Mouse (Mus musculus) kidney, embryonic 14.5 days (tissue): ENCODE results near the gene Fcgrt. TPM values are rescaled to one million over a fixed set of nuclear protein-coding genes. Genes with fewer than 3 reads are reported as not detected.

Experiments used
- ATAC-seq: fragments of 200-750 bp; cut with Nextera tagmentation; 2 replicates; pipeline ENCODE4 v1.8.0; 2017; ENCODE audit warnings: moderate number of reproducible peaks, mild to moderate bottlenecking, moderate TSS enrichment, moderate library complexity; ENCODE audit not compliant: low FRiP score, low TSS enrichment
- H3K27ac ChIP-seq: fragments of 300-500 bp; sonication (generic); 2 replicates; pipeline ENCODE4 v1.5.1; 2014; ENCODE audit warnings: low read depth, mild to moderate bottlenecking, low read length, moderate library complexity, mixed read lengths
- H3K27me3 ChIP-seq: fragments of 300-500 bp; sonication (generic); 2 replicates; pipeline ENCODE4 v1.6.1; 2014; ENCODE audit warnings: mild to moderate bottlenecking, low read length; ENCODE audit not compliant: control insufficient read depth, insufficient read depth
- H3K36me3 ChIP-seq: fragments of 300-500 bp; sonication (generic); 2 replicates; pipeline ENCODE4 v1.6.1; 2014; ENCODE audit warnings: low read length, mixed read lengths; ENCODE audit not compliant: control insufficient read depth, insufficient read depth
- H3K4me1 ChIP-seq: fragments of 300-500 bp; sonication (generic); 2 replicates; pipeline ENCODE4 v1.6.1; 2014; ENCODE audit warnings: low read length, mixed read lengths; ENCODE audit not compliant: control insufficient read depth, insufficient read depth
- H3K4me2 ChIP-seq: fragments of 300-500 bp; sonication (generic); replicated peaks from 2 replicates; pipeline ENCODE4 v1.6.1; 2014; ENCODE audit warnings: low read depth, mild to moderate bottlenecking, low read length
- H3K4me3 ChIP-seq: fragments of 300-500 bp; sonication (generic); 2 replicates; pipeline ENCODE4 v1.5.1; 2014; ENCODE audit warnings: mild to moderate bottlenecking, low read length
- H3K9ac ChIP-seq: fragments of 300-500 bp; sonication (generic); 2 replicates; pipeline ENCODE4 v1.6.1; 2014; ENCODE audit warnings: low read depth, mild to moderate bottlenecking, low read length, moderate library complexity
- H3K9me3 ChIP-seq: fragments of 300-500 bp; sonication (generic); 2 replicates; pipeline ENCODE4 v1.6.1; 2016; ENCODE audit warnings: low read length; ENCODE audit not compliant: control insufficient read depth
- WGBS: fragments of 180-500 bp; shearing (Covaris S2); extraction: QIAGEN DNeasy Blood & Tissue Kit; methylation state at CpG from one replicate; pipeline ENCODE4 v1.1.7; 2014; 5-methylcytosine and 5-hydroxymethylcytosine counted together
- polyA plus RNA-seq: library from polyadenylated mRNA; unstranded; fragments of >200 nt; fragmentation: Nextera tagmentation; extraction: Ambion mirVana; gene quantifications from 2 replicates; pipeline ENCODE4 v1.2.1, GENCODE M21; 2014

The Fcgrt gene
- polyA plus RNA-seq, 1 experiment from 2014 or later: 67.4 TPM

GRCm38 (mm10) chr7:45073949-45074348 lies 29.7 kb downstream of the Fcgrt start:
- H3K27me3 ChIP-seq: no peaks in the 10 kb centered on the region
- H3K36me3 ChIP-seq: peaks cover 44% of the 10 kb centered on the region
- no peak overlapping the region for H3K4me2 ChIP-seq
- no peaks in the 10 kb centered on the region for H3K9me3 ChIP-seq
- H3K9ac ChIP-seq: no peak overlapping the region
- no peak overlapping the region for H3K4me3 ChIP-seq
- 0 out of 2 replicates have a peak, but pooled peaks cover 4% of the 10 kb centered on the region for H3K4me1 ChIP-seq
- 93% methylated on average over 12 of the region's 12 CpGs for WGBS
- H3K27ac ChIP-seq: no peak overlapping the region
- ATAC-seq: no peak

- no peak overlapping the region; the same call in 1 of the 2 replicates for H3K9ac ChIP-seq
- H3K9me3 ChIP-seq: no peaks in the 10 kb centered on the region
- H3K4me2 ChIP-seq: no peak overlapping the region
- peaks cover 44% of the 10 kb centered on the region for H3K36me3 ChIP-seq
- 74% methylated on average over 7 of the region's 7 CpGs for WGBS
- no peak overlapping the region for H3K27ac ChIP-seq
- H3K4me3 ChIP-seq: no peak overlapping the region
- no peak for ATAC-seq
- H3K4me1 ChIP-seq: 0 out of 2 replicates have a peak, but pooled peaks cover 4% of the 10 kb centered on the region
- no peaks in the 10 kb centered on the region for H3K27me3 ChIP-seq
Observed at GRCm38 (mm10) chr7:45073171-45073707, 30.4 kb downstream of the Fcgrt start.

- ATAC-seq: no peak
- 82% methylated on average over 2 of the region's 2 CpGs for WGBS
- H3K4me2 ChIP-seq: no peak overlapping the region
- H3K27me3 ChIP-seq: no peaks in the 10 kb centered on the region
- no peak overlapping the region for H3K27ac ChIP-seq
- no peak overlapping the region for H3K9ac ChIP-seq
- peaks cover 36% of the 10 kb centered on the region for H3K36me3 ChIP-seq
- no peaks in the 10 kb centered on the region for H3K9me3 ChIP-seq
- H3K4me3 ChIP-seq: no peak overlapping the region
- H3K4me1 ChIP-seq: 0 out of 2 replicates have a peak, but pooled peaks cover 4% of the 10 kb centered on the region
Observed at GRCm38 (mm10) chr7:45072230-45072629, 31.4 kb downstream of the Fcgrt start.

- H3K4me1 ChIP-seq: no peaks in the 10 kb centered on the region
- 79% methylated on average over 2 of the region's 2 CpGs for WGBS
Observed at GRCm38 (mm10) chr7:45069671-45070070, 34.0 kb downstream of the Fcgrt start.

GRCm38 (mm10) chr7:45068000-45068318 lies 35.7 kb downstream of the Fcgrt start:
- Histone ChIP-seq H3K4me3 (no peak overlapping the region), H3K9ac (no peak overlapping the region), H3K36me3 (no peaks in the 10 kb centered on the region), H3K4me1 (0 out of 2 replicates have a peak, but pooled peaks cover 3% of the 10 kb centered on the region), H3K9me3 (no peaks in the 10 kb centered on the region), H3K27me3 (no peaks in the 10 kb centered on the region), H3K4me2 (no peak overlapping the region), H3K27ac (no peak overlapping the region)
- ATAC-seq: no peak
- WGBS: 34% methylated on average over 5 of the region's 5 CpGs

More at GRCm38 (mm10) chr7:45069671-45070070, 34.0 kb downstream of the Fcgrt start:
- ATAC-seq: no peak
- Histone ChIP-seq H3K27ac (no peak overlapping the region), H3K9ac (no peak overlapping the region), H3K27me3 (no peaks in the 10 kb centered on the region), H3K36me3 (peaks cover 14% of the 10 kb centered on the region; the same call in 1 of the 2 replicates), H3K4me2 (no peak overlapping the region), H3K4me3 (no peak overlapping the region), H3K9me3 (no peaks in the 10 kb centered on the region)

- no peak for ATAC-seq
Observed at GRCm38 (mm10) chr7:45067190-45067999, 36.3 kb downstream of the Fcgrt start.

GRCm38 (mm10) chr7:45062239-45062835 lies 41.3 kb downstream of the Fcgrt start, which contains the start of the genes Nosip and Prrg2:
Gene Nosip (plus strand): TSS chr7:45062429.
Gene Prrg2 (minus strand): TSS chr7:45062677.
- peak within 1 kb of the TSS; percentile 69 for H3K4me3 ChIP-seq
- peak; percentile 87 for ATAC-seq
- no peaks in the 10 kb centered on the region for H3K9me3 ChIP-seq
- H3K36me3 ChIP-seq: no peaks in the 10 kb centered on the region
- peak within 1 kb of the TSS; percentile 88 for H3K27ac ChIP-seq
- H3K27me3 ChIP-seq: no peaks in the 10 kb centered on the region
- H3K9ac ChIP-seq: peak within 1 kb of the TSS; percentile 61
- under 1% methylated on average over 31 of the region's 31 CpGs for WGBS
- H3K4me1 ChIP-seq: peaks cover 12% of the 10 kb centered on the region
- peak within 1 kb of the TSS; percentile 50 for H3K4me2 ChIP-seq

More at GRCm38 (mm10) chr7:45067190-45067999, 36.3 kb downstream of the Fcgrt start:
- no peaks in the 10 kb centered on the region for H3K9me3 ChIP-seq
- no peak overlapping the region for H3K4me3 ChIP-seq
- no peak overlapping the region for H3K9ac ChIP-seq
- 87% methylated on average over 4 of the region's 4 CpGs for WGBS
- no peak overlapping the region for H3K27ac ChIP-seq
- no peak overlapping the region for H3K4me2 ChIP-seq
- 0 out of 2 replicates have a peak, but pooled peaks cover 3% of the 10 kb centered on the region for H3K4me1 ChIP-seq
- H3K36me3 ChIP-seq: no peaks in the 10 kb centered on the region
- no peaks in the 10 kb centered on the region for H3K27me3 ChIP-seq

GRCm38 (mm10) chr7:45061532-45062075 lies 42.0 kb downstream of the Fcgrt start:
- peak overlapping the region; percentile 69 for H3K4me3 ChIP-seq
- 5% methylated on average over 11 of the region's 11 CpGs for WGBS
- H3K27me3 ChIP-seq: no peaks in the 10 kb centered on the region
- H3K9me3 ChIP-seq: no peaks in the 10 kb centered on the region
- ATAC-seq: peak; percentile 41; the same call in 1 of the 2 replicates
- H3K9ac ChIP-seq: peak overlapping the region; percentile 61
- H3K4me2 ChIP-seq: peak overlapping the region; percentile 50
- peaks cover 12% of the 10 kb centered on the region for H3K4me1 ChIP-seq
- H3K36me3 ChIP-seq: no peaks in the 10 kb centered on the region
- peak overlapping the region; percentile 88 for H3K27ac ChIP-seq
